Mouse (Mus musculus) cerebellum, adult 2 months (tissue): Measurements from ENCODE around the gene AC153137.1.

Source experiments
- CTCF ChIP-seq: fragments of 200-500 bp; IDR thresholded peaks from 2 replicates; pipeline ENCODE4 v1.5.1; 2011; ENCODE audit warnings: low read depth, mild to moderate bottlenecking, control low read depth, low read length, moderate library complexity, borderline replicate concordance; ENCODE audit not compliant: insufficient read depth
- POLR2A ChIP-seq: fragments of 200-500 bp; IDR thresholded peaks from 2 replicates; pipeline ENCODE4 v1.6.1; 2011; ENCODE audit warnings: low read length, control low read depth, borderline replicate concordance; ENCODE audit not compliant: insufficient read depth

DNA sequence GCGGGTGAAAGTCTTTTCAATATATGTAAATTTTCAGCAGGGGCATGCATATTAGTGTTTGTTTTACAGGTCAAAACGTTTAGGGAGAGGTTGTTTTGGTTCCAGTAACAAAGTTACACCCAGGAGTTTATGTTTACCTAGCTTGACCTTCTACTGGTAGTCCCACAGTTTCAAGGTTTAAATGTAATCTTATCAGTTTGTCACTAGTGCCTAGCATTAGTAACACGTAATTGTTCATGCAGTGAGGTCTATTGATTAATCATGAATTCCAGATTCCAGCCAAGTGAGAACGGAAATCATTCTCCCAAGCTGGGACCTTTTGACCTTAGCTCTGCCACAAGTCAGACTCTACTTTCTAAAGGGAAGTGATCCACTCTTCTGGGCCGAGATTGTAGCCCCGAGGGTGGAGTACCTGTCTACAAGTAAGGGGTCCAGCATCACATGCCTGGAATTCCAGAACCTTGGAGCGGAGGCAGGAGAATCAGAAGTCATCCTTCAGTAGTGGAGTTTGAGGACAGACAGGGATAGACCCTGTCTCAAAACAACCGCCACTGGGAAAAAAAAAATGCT, 40.3 kb downstream of the AC153137.1 start:
- no peak for TF ChIP-seq CTCF
- no peak for TF ChIP-seq POLR2A
